In genomic region chr12:41483091-41483592, GRCm38 (mm10) we compare ENCODE assay signal across 7 mouse cellular contexts. TPM values are rescaled to one million over a fixed set of nuclear protein-coding genes. Genes with fewer than 3 reads are reported as not detected.
A peak's percentile ranks its signal among the peaks of the same experiment; 100 is the strongest.
DNase-seq lines count a peak whose midpoint lies in the region; ATAC-seq and TF ChIP-seq lines count a peak whose summit lies in the region.

No protein-coding gene starts in this region.

- 89% methylated on average over 5 of the region's 5 CpGs for WGBS in embryonic facial prominence, embryonic 12.5 days
- 62% methylated on average over 5 of the region's 5 CpGs for WGBS in hindbrain, embryonic 16.5 days
- 55% methylated on average over 5 of the region's 5 CpGs for WGBS in midbrain, postnatal 0 days

- no peak for TF ChIP-seq CTCF in left cerebral cortex, adult 2 months (IDR thresholded peaks at IDR 0.05)
- TF ChIP-seq CTCF in midbrain, postnatal 0 days (IDR thresholded peaks at IDR 0.05): no peak

- H3K4me2 ChIP-seq in embryonic facial prominence, embryonic 12.5 days (replicated peaks): peak overlapping the region; percentile 61
- peak overlapping the region; percentile 68 for H3K4me2 ChIP-seq in hindbrain, embryonic 16.5 days (ENCODE audit: low read length)
- peak overlapping the region; percentile 57 for H3K4me2 ChIP-seq in midbrain, postnatal 0 days (ENCODE audit: low read depth, low read length, poor library complexity, severe bottlenecking)

- no peaks in the 10 kb centered on the region for H3K9me3 ChIP-seq in embryonic facial prominence, embryonic 12.5 days
- H3K9me3 ChIP-seq in hindbrain, embryonic 16.5 days (ENCODE audit: control insufficient read depth, low read length): no peaks in the 10 kb centered on the region
- no peaks in the 10 kb centered on the region for H3K9me3 ChIP-seq in midbrain, postnatal 0 days (ENCODE audit: low read length)

- DNase-seq in left cerebral cortex, adult 2 months (ENCODE audit: extremely low spot score in 1 of 2, low spot score in 2 of 2): peak; percentile 14 to 31
- DNase-seq in left cerebral cortex, postnatal 10 days (ENCODE audit: extremely low spot score in 1 of 2, low spot score in 2 of 2): no peak
- peak; percentile 13 for DNase-seq in midbrain, postnatal 0 days (ENCODE audit: low spot score)
- no peak for DNase-seq in spleen, adult 18-20 months
- no peak for DNase-seq in embryo, embryonic 10.5 days (ENCODE audit: low spot score)

- peak overlapping the region; percentile 62 for H3K4me3 ChIP-seq in left cerebral cortex, adult 2 months
- peak overlapping the region; percentile 34; the same call in 1 of the 2 replicates for H3K4me3 ChIP-seq in embryonic facial prominence, embryonic 12.5 days
- peak overlapping the region; percentile 57 for H3K4me3 ChIP-seq in hindbrain, embryonic 16.5 days (ENCODE audit: low read length)
- peak overlapping the region; percentile 53 for H3K4me3 ChIP-seq in midbrain, postnatal 0 days (ENCODE audit: low read depth, low read length)

- intact Hi-C loops in left cerebral cortex, adult 2 months (cut with DNase I): loop anchor here (5.0 to 10.0 kb wide), 4 partner anchors 231 to 1502 kb away; no protein-coding TSS in a partner anchor
- intact Hi-C loops in left cerebral cortex, postnatal 10 days (cut with DNase I): loop anchor here (10.0 kb wide), 1 partner anchor 1502 kb away; no protein-coding TSS in a partner anchor

- ATAC-seq in embryonic facial prominence, embryonic 12.5 days (ENCODE audit: insufficient number of reproducible peaks, insufficient read depth, low FRiP score, low TSS enrichment): no peak
- no peak for ATAC-seq in hindbrain, embryonic 16.5 days
- no peak for ATAC-seq in midbrain, postnatal 0 days (ENCODE audit: low FRiP score)

- H3K27me3 ChIP-seq in embryonic facial prominence, embryonic 12.5 days: no peaks in the 10 kb centered on the region
- H3K27me3 ChIP-seq in hindbrain, embryonic 16.5 days (replicated peaks; ENCODE audit: control insufficient read depth, insufficient read depth, low read length): no peaks in the 10 kb centered on the region
- no peaks in the 10 kb centered on the region for H3K27me3 ChIP-seq in midbrain, postnatal 0 days (ENCODE audit: insufficient read depth, low read length)

- H3K4me1 ChIP-seq in embryonic facial prominence, embryonic 12.5 days: peaks cover 8% of the 10 kb centered on the region; the same call in 1 of the 2 replicates
- peaks cover 4% of the 10 kb centered on the region for H3K4me1 ChIP-seq in hindbrain, embryonic 16.5 days (ENCODE audit: control insufficient read depth, insufficient read depth, low read depth, low read length)
- H3K4me1 ChIP-seq in midbrain, postnatal 0 days (ENCODE audit: insufficient read depth, low read length): peaks cover 3% of the 10 kb centered on the region; the same call in 1 of the 2 replicates

- peak overlapping the region; percentile 89 for H3K27ac ChIP-seq in left cerebral cortex, adult 2 months
- H3K27ac ChIP-seq in embryonic facial prominence, embryonic 12.5 days: no peak overlapping the region
- peak overlapping the region; percentile 89 for H3K27ac ChIP-seq in hindbrain, embryonic 16.5 days (ENCODE audit: low read depth, low read length)
- H3K27ac ChIP-seq in midbrain, postnatal 0 days (ENCODE audit: low read depth, low read length): peak overlapping the region; percentile 80

- H3K36me3 ChIP-seq in embryonic facial prominence, embryonic 12.5 days: no peaks in the 10 kb centered on the region
- no peaks in the 10 kb centered on the region; the same call in 1 of the 2 replicates for H3K36me3 ChIP-seq in hindbrain, embryonic 16.5 days (ENCODE audit: control insufficient read depth, insufficient read depth, low read length)
- no peaks in the 10 kb centered on the region for H3K36me3 ChIP-seq in midbrain, postnatal 0 days (ENCODE audit: insufficient read depth, low read length)

- H3K9ac ChIP-seq in embryonic facial prominence, embryonic 12.5 days: no peak overlapping the region
- H3K9ac ChIP-seq in hindbrain, embryonic 16.5 days (ENCODE audit: low read depth, low read length): peak overlapping the region; percentile 77
- peak overlapping the region; percentile 69 for H3K9ac ChIP-seq in midbrain, postnatal 0 days (replicated peaks; ENCODE audit: low read length, poor library complexity, severe bottlenecking)

RNA-seq across cellular contexts. Expression of gene Lrrn3, which starts 3.1 kb away (rescaled TPM):
- 10 to 100 TPM; 47.7 to 51.3 TPM for total RNA-seq in left cerebral cortex, adult 2 months (2021)
- total RNA-seq in left cerebral cortex, postnatal 10 days (2021): 10 to 100 TPM; 69.9 to 70.6 TPM
- 15.9 and 18.4 TPM in 2 replicates for polyA plus RNA-seq in embryonic facial prominence, embryonic 12.5 days (2016; fragmentation: Nextera tagmentation; extraction: Ambion mirVana)
- polyA plus RNA-seq in hindbrain, embryonic 16.5 days (2015; fragmentation: Nextera tagmentation; extraction: Ambion mirVana): 101 and 105 TPM in 2 replicates
- 101 and 110 TPM in 2 replicates for total RNA-seq in midbrain, postnatal 0 days (2014; rRNA removed)
- polyA plus RNA-seq in midbrain, postnatal 0 days (2015; fragmentation: Nextera tagmentation; extraction: Ambion mirVana): 84.4 and 89.3 TPM in 2 replicates

Comparison
In these comparisons a context has a peak if more than half of its experiments do, and no peak if none do; other contexts are left out.
1. DNase-seq: peak in left cerebral cortex, adult 2 months (2 of 2) and midbrain, postnatal 0 days (single experiment); none in left cerebral cortex, postnatal 10 days (0 of 2), spleen, adult 18-20 months (0 of 2) and embryo, embryonic 10.5 days (single experiment).
2. Peak in every context shown above with its lines, with median percentiles within 50 percentile points of each other: H3K4me3 ChIP-seq and H3K4me2 ChIP-seq.